In the genomic region with DNA sequence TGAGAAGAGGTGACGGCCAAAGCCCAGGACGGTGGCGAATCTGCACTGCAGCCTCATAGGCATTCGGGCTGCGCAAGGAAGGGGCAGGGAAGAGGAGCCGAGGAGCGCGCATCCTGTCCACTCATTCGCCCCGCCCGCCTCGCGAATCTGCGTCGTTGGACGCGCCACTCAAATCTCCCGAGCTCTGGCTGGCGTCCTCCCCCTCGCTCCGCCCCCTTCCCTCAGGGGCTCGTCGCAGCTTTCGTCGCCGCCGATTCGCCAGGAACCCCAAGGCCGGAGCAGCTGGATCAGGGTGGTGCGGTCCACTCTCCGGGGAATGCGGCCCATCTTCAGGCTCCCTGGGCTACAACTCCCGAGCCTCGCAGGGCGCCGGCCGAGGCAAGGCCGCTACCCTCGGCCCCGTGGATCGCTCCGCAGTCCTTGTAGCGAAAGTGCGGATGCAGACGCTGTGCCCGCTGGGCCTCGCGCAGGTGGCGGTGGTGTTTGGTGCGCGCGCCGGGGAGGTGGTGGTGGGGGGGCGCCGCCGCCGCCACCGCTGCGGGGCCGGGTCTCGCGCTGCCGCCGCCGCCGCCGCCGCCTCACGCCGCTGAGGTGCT, we compare ENCODE assay signal across 1 mouse cellular context.
TF ChIP-seq lines count a peak whose summit lies in the region.

No protein-coding gene starts in this region.

TF ChIP-seq in MEL, 35 proteins besides CTCF, POLR2A, EP300 and RAD21 (continued from another document):
- TF ChIP-seq HCFC1 (IDR thresholded peaks at IDR 0.05; ENCODE audit: low read depth, low read length) (no peak; the same call in none of the 2 replicates), NELFE (IDR thresholded peaks at IDR 0.05; ENCODE audit: low read depth, low read length) (peak; percentile 38), CHD2 (IDR thresholded peaks at IDR 0.05; ENCODE audit: low read length) (peak; percentile 42; the same call in 1 of the 2 replicates), TAL1 (IDR thresholded peaks at IDR 0.05; ENCODE audit: low read length) (no peak), GABPA (IDR thresholded peaks at IDR 0.05; ENCODE audit: low read depth, low read length) (no peak), NRF1 (IDR thresholded peaks at IDR 0.05; ENCODE audit: insufficient read depth, low read depth, low read length, poor library complexity, severe bottlenecking) (peak; percentile 54; the same call in 1 of the 2 replicates), ZC3H11A (IDR thresholded peaks at IDR 0.05; ENCODE audit: low read depth, low read length) (peak; percentile 95), RCOR1 (IDR thresholded peaks at IDR 0.05; ENCODE audit: low read depth, low read length) (no peak), ETS1 (IDR thresholded peaks at IDR 0.05; ENCODE audit: low read depth, low read length) (no peak; the same call in 1 of the 2 replicates), USF1 (IDR thresholded peaks at IDR 0.05; ENCODE audit: low read depth, low read length) (0 out of 2 replicates have a peak, but pooled peaks have one; percentile 4), KAT2A (conservative IDR thresholded peaks at IDR 0.05; ENCODE audit: low read depth, low read length) (no peak; the same call in none of the 2 replicates), MYB (IDR thresholded peaks at IDR 0.05; ENCODE audit: low read depth, low read length) (no peak), ZNF384 (IDR thresholded peaks at IDR 0.05; ENCODE audit: low read depth, low read length) (peak; percentile 3; the same call in 1 of the 2 replicates), MAZ (IDR thresholded peaks at IDR 0.05; ENCODE audit: low read depth, low read length) (peak; percentile 92), MAFK (IDR thresholded peaks at IDR 0.05; ENCODE audit: borderline replicate concordance, low read depth, low read length) (no peak), SMC3 (IDR thresholded peaks at IDR 0.05; ENCODE audit: low read depth, low read length) (no peak), TBP (IDR thresholded peaks at IDR 0.05; ENCODE audit: low read depth, low read length) (no peak; the same call in 1 of the 2 replicates), GATA1 (IDR thresholded peaks at IDR 0.05; ENCODE audit: low read depth, low read length) (no peak), MAX (IDR thresholded peaks at IDR 0.05; ENCODE audit: low read length) (peak; percentile 2; the same call in 1 of the 2 replicates), USF2 (IDR thresholded peaks at IDR 0.05; ENCODE audit: borderline replicate concordance in 1 of 2, insufficient read depth in 1 of 2, low read depth in 1 of 2, low read length in 2 of 2) (no peak), POLR2AphosphoS2 (IDR thresholded peaks at IDR 0.05; ENCODE audit: low read length) (no peak), CHD1 (IDR thresholded peaks at IDR 0.05; ENCODE audit: low read depth, low read length) (peak; percentile 29; the same call in 1 of the 2 replicates), ZKSCAN1 (IDR thresholded peaks at IDR 0.05; ENCODE audit: low read depth, low read length) (no peak; the same call in 1 of the 2 replicates), TCF12 (IDR thresholded peaks at IDR 0.05; ENCODE audit: low read depth, low read length) (no peak), JUND (IDR thresholded peaks at IDR 0.05; ENCODE audit: low read depth, low read length) (no peak), MXI1 (IDR thresholded peaks at IDR 0.05; ENCODE audit: low read depth, low read length) (no peak; the same call in 1 of the 2 replicates), ELF1 (IDR thresholded peaks at IDR 0.05; ENCODE audit: low read depth, low read length) (0 out of 2 replicates have a peak, but pooled peaks have one; percentile 21), SIN3A (IDR thresholded peaks at IDR 0.05; ENCODE audit: low read length) (0 out of 2 replicates have a peak, but pooled peaks have one; percentile 16), ZMIZ1 (IDR thresholded peaks at IDR 0.05; ENCODE audit: low read depth, low read length) (peak; percentile 45; the same call in 1 of the 2 replicates)
